Mouse (Mus musculus) T-helper 17 cell (primary cell): ENCODE data around the gene Rev3l.
"Not testable (repeated sequence)": the region's sequence is repeated elsewhere in the genome, so short reads cannot be mapped to it uniquely, and the experiment has no call there.

Experiments used
- in situ Hi-C, 2 experiments: fragments of 300-600 bp; cut with MboI, MseI; formaldehyde crosslinking; loops; 1 replicate in 1 of 2; 2 replicates in 1 of 2; pipeline ENCODE4 v1.15.1; 2025; ENCODE audit warnings: high pct_unique_total_duplicates in 2 of 2

Gene Rev3l

DNA sequence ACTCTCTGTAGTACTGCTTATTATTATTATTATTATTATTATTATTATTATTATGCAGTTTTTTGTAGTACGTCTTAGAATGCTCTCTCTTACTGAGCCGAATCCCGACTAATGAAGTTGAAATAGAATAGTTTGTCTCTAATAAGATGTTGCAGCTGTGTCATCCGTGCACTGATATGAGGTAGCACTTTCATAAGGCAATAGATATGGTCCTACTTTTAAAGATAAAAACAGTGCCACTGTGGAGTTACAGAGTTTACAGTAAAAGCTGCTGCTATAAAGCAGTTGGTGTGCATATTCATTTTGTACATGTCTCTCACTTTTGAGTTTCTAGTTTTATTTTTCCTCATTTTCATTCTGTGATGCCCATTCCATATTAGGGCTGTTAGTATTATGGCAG is 46.4 kb downstream of the Rev3l start:
- in situ Hi-C loops, result no loop called here

DNA sequence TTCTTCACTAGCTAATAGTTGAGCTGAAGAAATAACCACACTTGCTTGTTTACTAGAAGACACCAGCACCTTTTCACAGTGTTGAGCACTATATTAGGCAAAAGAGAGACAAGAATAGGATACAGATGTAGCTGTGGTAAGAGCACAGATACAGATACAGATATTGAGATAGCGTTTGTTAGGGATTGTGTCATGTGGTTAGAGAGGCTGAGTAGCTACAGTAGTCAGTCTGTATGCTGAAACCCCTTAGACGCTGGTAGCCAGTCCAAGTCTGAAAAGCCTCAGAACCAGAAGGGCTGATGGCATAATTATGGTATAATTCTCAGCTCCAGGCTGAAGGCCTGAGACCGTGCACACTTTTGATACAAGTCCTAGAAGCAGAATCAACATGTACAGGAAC is 53.3 kb downstream of the Rev3l start:
- in situ Hi-C loops, result no loop called here

DNA sequence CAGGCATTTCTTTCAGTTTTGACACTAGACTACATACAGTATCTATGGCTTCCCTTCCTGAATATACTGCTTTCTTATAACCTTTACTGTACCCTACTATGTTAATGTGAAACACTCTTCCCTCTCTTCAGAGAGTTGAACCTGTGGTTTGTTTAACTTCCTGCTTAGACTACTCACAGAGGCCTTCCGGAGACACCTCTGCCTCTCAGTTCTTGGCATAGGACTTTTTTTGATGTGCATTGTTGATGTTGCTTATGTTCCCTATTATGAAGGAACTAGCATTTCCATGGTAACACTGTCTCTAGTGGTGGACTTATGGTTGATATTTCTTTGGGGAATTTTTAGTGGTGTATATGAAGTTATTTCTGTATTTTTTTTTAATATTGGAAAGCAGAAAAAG is 61.4 kb downstream of the Rev3l start:
- in situ Hi-C loops, result no loop called here

DNA sequence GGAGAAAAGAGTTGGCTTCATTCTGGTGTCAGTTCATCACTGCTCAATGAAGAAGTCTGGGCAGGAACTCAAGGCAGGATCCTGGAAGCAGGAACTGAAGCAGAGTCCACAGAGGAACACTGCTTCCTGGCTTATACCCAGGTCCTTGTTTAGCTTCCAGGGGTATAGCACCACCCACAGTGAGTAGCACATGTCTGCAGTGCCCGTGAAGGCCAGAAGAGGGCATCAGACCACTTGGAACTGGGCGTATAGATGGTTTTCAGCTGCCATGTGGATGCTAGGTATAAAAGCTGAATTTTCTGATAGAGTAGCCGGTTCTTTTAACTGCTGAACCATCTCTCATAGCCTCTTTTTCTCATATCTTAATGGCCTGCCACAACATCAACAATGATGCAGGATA is 79.6 kb downstream of the Rev3l start:
- in situ Hi-C loops, result no loop called here

DNA sequence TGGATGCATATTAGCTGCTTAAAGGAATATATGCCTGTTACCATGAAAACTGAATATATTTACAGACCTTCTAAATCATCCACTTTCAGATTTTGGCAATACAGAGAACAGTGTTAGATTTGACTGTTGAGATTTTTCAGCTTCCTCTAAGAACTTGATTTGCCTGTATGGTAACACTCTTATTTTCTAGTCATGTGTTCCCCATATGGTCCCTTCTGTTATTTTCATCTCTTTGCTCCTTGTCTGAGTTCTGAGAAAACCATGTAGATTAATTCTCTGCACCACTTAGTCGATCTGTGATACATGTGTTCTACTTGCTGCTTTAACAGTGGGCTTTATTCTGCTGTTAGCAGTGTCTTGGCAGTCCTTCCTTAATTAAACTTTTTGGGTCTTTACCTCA is 110.7 kb downstream of the Rev3l start:
- in situ Hi-C loops, result no loop called here

DNA sequence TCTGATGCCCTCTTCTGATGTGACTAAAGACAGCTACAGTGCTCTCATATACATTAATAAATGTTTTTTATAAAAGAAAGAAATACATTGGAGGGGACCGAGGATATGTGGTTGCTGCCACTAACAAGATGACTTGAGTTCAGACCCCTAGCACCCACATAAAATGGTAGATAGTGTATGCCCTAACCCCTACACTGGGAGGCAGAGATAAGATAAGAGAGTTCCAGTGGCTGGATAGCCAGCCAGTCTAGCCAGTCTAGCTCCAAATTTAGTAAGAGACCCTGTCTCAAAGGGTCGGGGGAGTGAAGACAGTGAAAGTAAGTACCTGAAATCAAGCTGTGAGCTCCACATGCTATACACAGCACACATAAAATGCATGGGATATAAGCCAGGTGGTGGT is 133.6 kb downstream of the Rev3l start:
- in situ Hi-C loops, result no loop called here

DNA sequence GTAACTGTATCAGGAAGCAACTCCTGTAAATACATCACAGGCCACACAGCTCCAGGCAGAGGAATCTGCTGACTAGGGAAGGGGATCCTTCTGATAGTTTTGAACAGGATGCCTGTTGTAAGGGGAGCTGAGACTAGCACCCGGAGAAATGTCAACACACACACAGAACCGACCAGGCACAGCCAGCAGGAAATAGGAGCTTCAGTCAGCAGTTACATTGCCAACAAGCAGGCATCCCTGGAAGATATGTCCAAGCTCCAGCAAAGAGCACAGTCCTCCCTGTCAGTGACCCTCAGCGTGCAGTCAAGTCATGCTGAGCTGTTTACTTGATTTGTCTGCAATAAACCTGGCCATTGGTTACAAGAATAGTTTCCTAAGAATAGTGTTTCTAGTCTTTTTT is 156.7 kb downstream of the Rev3l start:
- in situ Hi-C loops, result no loop called here

DNA sequence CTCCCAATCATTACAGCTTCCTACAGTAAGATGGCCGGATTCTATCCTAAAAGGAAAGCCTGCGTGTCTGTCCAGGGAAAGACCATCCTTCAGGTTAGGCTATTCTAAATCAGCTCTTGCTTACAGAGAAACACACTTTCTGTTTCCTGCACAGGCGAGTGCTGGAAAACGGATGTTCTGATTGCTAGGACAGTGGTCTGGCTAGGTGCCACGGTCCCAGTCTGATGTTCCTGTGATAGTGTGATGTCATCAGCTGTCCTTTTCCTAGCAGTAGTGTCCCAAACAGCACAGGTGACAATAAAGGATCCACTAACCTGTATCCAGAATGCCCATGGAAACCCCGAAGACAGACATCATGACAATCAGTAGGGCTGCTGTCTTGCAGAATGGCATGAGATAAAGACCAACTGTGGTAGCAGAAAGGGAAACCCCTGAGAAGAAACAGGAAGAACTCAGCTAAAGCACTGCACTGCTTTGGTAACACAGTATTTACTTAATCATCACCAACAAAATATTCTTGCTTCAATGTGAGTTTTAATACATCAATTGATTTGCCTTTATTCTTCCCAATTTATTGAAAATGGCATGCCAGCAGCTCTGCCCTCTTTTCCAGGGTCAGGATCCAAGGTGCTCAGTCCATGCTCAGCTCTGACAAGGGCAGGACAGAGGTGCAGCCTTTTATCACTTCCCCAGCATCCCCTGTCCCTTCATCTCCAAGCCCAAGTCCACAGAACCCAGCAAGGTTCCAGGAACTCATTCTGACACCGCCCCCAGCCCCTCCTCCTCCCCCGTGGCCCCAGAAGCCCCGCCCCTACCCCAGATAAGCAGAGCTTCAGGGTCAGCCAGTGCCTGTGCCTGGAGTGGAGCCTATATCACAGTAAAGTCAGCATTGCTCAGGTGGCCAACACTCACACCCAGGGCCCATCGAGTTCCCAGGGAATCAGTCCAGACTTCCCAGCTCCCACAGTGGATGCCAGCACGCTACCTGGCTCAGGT is 162.1 kb downstream of the Rev3l start:
- in situ Hi-C loops, result no loop called here

DNA sequence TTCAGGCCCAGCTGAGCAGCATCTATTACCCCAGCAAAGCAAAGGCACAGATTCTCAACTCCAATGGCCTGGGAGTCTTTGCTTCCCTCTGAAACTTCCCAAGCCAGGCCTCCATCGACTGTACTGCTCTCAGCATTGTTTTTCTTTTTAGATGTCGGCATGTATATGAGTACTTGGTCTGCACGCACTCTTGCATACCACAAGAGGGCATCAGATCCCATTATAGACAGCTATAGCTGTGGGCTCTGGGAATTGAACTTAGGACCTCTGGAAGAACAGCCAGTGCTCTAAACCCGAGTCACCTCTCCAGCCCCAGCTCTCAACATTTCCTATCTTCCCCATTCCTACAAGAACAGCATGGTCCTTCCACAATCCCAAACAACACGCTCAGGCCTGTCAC is 164.6 kb downstream of the Rev3l start:
- in situ Hi-C loops, result loop anchor here in 1 of 2 experiments (5.0 kb wide), 1 partner anchor 61 kb away; no protein-coding TSS in a partner anchor

DNA sequence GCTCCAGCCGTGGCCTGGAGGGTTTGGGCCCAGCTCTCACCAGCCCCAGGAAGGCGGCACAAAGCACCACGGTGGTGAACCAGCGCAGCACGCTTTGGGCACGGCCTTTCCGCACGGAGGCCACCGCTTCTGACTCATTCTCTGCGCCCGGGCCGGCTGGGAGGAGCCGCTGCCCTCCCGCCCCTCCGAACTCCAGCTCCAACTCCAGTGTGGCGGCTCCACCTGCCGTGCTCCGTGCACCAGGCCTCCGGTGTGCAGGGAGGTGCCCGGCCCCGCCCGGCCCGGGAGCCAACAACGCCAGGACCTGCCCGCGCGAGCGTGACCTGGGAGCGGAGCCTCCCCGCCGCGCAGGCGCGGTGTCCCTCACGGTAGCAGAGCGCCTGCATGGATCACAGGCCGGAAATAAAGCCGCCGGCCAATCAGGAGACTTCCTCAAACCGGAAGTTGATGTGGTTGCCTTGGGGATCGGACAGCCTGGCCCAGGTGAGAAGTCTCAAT is 167.0 kb downstream of the Rev3l start, which contains the start of gene Mfsd4b4:
Gene Mfsd4b4 (minus strand): TSS at position 365 of the 498 bp plus-strand sequence.
- in situ Hi-C loops, result loop anchor here in 1 of 2 experiments (5.0 kb wide), 1 partner anchor 58 kb away; no protein-coding TSS in a partner anchor

DNA sequence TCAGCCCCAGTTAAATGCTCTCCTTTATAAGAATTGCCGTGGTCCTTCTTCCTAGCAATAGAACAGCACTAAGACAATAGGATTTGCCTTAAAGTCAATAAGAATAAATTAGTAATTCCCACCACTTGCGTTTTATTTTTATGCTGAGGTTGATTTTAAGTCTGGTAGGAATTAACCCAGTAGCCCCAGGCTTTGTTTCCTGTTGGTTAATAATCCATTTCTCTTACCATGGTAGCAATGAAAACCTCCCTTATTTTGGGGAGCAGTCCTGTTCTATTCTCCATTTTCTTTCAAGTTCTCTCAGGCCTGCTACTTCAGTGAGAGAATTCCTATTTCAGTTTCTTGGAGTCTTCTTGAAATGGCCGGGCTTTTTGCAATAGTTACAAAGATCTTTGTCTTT is 172.3 kb downstream of the Rev3l start:
- in situ Hi-C loops, result no loop called here

DNA sequence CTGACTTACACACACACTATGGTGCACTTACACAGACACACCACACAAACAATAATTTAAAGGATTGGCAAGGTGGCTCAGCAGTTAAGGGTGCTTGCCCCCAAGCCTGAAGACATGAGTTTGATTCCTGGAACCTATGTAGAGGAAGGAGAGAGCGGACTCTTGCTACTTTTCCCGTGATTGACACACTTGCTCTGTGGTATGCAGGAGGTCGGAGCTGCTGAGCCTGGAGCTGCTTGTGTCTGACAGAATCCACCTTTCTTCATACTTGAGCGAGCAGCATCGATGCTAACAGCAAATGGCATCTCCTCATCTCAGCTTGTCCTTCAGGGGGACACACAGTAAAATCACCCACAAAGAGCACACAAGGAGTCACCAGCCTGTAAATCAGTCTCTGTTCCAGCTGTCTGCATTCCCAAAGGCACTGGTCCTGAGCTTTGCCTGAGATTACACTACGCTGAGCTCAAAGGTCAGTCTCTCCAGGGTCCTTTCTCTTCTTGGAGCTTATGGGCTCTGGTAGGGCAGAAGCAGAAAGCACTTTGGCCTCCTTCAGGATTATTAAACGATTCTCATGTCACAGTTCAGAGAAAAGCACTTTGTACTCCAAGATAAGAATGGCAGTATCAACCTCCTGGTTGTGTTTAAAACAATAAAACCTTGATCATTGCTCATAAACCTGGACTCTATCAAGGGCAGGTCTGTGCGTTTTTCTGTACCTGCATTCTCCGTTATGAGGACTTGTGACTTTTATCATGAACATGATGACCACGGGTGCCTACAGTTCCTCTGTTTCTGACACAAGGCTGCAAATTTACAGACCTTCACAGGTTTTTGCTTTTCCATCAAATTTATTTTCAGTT is 175.1 kb downstream of the Rev3l start:
- in situ Hi-C loops, result no loop called here

DNA sequence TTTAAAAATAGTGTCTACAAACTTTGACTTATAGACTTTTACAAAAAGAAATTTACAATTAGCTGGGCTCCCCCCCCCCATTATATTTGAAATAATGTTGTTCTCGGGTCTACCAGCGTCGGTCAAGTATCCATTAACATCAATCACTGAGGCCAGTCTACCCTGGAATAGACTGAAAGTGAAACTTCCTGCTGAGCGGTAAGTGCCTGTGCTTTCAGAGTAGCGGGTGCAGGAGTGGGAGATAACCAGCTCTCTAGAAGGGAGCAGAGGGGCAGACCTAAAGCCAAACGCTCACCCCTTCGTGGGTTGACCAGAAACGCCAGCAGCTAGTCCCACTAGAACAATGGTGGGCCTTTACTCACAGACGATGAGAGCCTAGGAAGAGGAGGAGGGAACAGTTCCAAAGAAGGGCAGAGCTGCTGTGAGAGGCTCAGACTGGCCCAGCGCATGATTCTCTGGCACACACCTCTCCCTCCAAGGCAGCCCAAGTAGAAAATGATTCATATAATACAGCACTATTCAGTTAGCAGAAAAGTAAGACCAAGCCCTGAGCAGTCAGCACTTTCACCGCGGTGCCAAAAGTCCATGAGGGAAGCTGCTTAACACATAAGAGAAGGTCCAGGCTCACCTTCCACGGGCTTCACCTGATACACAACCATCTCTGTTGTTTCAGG is 177.0 kb downstream of the Rev3l start:
- in situ Hi-C loops, result no loop called here

DNA sequence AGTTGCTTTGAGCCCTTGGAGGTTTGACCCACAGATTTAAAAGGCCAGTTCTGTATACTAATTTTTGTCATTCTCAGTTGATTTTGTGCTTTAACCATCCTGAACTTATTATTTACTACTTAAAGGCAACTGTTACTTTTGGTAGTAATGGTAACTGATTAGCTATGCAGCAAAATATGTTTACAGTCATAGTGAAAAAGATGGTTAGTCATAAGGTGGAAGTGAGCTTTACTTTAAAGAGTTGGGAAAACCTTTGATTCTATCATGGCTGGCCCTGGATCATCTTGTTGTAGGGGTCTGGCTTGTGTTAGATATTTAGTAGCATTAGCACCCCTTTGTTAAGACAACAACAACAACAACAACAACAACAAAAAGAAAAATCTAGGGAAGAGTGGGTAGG is 180.7 kb downstream of the Rev3l start:
- in situ Hi-C loops, result no loop called here

DNA sequence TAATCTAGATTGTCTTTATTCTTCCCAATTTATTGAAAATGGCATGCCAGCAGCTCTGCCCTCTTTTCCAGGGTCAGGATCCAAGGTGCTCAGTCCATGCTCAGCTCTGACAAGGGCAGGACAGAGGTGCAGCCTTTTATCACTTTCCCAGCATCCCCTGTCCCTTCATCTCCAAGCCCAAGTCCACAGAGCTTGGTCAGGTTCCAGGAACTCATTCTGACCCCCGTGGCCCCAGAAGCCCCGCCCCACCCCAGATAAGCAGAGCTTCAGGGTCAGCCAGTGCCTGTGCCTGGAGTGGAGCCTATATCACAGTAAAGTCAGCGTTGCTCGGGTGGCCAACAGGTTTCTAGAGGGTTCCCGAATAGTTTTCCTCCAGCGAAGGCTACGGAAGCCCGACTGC is 192.6 kb downstream of the Rev3l start:
- in situ Hi-C loops, result not testable (repeated sequence)
